Mouse (Mus musculus) gastrocnemius, postnatal 14 days (tissue): Measurements from ENCODE around the gene Ankrd33. TPM values are rescaled to one million over a fixed set of nuclear protein-coding genes. Genes with fewer than 3 reads are reported as not detected.

Experiments
- DNase-seq: peaks from one replicate; pipeline ENCODE4 v3.0.0; 2021; ENCODE audit warnings: mixed read lengths
- intact Hi-C: fragments of 180-260 bp; cut with DNase I; formaldehyde crosslinking; loops from one replicate; pipeline ENCODE4 v1.15.1; 2025; ENCODE audit warnings: low total_unique reads
- total RNA-seq, 2 experiments: library from RNA; stranded (reverse); gene quantifications; 2 replicates each; pipeline ENCODE4 v1.2.3; 2021

Ankrd33 gene
- total RNA-seq, 2 experiments from 2014 or later: not detected

DNA sequence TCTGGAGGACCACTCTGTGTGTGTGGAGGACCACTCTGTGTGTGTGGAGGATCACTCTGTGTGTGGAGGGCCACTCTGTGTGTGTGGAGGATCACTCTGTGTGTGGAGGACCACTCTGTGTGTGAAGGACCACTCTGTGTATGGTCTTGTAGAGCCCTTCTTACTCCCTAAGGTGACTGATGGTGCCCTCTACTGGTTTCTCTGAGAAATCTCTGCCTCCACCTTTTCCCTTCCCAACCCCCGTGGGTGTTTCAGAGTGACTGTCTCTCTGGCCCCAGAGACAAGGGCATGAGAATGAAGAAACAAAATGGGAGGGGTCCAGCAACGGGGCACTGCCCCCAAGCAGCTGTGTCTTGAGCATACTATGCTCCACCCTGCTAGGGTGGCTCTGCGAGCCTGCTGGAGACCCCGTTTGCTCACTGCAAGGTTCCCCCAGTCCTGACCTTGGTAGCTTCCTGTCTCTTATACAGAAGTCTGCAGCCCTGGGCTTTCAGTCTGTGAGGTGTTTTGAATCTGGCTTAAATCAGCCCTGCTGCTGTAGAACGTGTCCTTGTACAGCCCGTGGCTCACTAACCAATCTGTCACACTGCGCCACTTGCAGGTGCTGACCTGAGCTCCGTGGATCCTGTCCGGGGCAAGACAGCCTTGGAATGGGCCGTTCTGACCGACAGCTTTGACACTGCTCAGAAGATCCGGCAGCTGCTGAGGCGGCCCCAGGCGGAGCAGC lies 3.0 kb downstream of the Ankrd33 start:
- intact Hi-C loops: no loop called here

DNA sequence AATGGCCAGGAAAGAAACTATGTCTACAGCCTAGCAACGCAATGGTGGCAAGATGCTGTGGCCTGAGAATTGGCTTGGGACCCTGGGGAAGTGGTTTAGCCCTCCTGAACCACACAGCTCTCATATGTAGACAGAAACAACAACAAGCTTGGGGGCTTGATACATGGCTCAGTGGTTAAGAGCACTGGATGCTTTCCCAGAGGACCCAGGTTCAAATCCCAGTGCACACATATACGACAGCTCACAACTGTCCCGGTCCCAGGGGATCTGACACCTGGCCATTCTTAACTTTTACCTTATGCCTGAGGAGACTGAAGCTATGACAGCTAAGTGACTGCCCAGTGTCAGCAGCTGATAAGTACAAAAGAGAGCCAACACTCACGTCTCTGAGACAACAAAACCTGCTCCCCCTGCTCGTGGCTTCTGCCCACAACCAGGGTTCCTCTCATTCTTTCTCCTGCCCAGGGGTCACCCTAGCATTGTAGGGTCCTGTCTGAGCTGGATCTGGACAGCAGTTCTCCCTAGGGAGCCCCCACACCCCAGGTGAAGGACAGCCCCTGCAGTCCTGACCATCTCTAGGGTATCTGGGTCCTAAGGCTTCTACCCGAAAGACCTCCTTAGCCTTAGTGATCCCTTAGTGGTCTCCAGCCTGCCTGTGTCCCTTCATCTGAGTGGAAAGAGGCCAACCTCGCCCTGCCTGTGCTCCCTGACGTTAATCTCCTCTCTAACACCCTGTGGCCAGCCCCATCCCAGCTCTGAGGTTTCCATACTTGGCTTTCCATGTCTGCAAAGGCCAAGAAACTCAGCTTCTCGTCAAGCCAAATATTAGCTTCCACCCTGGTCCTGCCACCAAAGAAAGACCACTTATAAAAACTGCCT lies 6.1 kb downstream of the Ankrd33 start:
- no peak for DNase-seq
- intact Hi-C loops: no loop called here

More for the DNA sequence above, 3.0 kb downstream of the Ankrd33 start:
- DNase-seq: no peak

DNA sequence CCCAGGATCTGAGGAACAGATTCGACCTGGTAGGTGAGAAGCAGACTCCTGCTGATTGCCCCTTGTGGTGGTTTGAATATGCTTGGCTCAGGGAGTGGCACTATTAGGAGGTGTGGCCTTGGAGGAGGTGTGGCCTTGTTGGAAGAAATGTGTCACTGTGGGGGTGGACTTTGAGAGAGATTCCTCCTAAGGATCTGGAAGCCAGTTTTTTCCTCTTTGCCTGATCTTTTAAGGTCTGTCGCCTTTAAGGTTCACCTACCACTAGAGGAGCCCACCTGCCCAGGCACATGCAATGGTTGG lies 6.7 kb downstream of the Ankrd33 start:
- DNase-seq: no peak
- intact Hi-C loops: no loop called here

DNA sequence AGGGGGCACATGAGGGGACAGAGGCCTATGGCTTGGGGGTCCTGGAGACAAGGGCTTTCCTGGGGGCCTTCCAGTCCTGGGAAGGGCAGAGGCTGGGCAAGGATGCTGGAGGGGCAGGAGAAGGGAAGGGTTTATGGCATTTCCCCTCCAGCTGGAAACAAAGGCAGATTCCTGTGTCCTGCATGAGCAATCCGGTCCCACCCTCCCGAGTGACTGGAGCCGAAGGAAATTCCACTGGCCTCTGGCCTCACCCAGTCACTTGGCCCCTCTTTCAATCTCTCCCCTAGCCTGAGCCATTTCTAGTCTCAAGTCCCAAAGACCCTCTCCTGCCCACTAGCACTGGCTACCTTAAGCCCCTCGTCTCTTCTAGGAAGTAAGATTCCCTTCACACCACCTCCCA lies 7.6 kb downstream of the Ankrd33 start:
- DNase-seq: no peak

DNA sequence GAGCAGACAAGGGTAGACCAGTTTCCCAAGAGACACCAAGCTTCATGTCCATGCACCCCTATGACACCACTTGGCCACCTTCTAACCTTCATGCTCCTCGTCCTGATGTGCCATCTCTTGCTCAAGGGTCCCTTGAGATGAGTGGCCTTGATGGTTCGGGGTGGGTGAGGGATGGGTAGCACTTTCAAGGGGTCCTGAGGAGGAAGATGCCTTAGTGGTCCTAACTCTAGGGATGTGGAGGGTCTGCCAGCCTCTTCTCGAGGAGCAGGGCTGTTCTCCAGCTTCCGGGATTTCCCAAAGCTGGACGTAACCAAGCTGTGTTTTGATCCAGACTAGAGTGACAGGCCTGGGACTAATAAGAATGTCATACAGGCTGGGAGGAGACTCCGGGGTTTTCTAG lies 10.0 kb downstream of the Ankrd33 start:
- no peak for DNase-seq
- intact Hi-C loops: no loop called here

More for the DNA sequence above, 7.6 kb downstream of the Ankrd33 start:
- intact Hi-C loops: no loop called here

DNA sequence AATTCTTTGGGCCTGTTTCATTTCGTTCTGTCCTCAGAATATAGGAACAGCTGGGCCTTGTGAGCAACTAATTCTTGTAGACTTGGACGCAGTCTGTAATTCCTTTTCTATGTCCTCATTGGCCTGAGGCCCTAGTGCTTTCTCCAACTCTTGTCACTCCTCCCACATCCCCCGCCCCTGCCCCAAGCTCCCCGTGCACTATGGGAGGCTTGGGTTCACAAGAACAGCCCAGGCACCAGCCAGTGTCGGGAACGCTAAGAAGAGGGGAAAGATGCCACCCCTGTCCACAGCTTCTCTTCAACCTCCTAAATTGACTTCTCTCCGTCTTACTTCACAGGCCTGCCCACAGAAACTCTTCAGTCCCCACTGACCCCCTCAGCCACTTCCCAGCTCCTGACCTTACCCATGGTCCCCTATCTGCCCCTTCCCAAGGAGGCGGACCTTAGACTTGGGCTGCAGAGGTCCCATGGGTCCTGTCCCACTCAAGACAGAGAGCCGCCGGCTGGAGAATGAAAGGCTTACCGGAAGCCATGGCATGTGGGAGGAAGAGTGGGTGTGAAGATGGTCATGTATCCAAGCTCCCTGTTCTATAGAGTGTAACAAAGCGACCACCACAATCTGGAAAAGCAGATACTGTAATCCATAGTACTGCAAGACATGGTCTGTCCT lies 11.5 kb downstream of the Ankrd33 start:
- peak; percentile 74 for DNase-seq
- intact Hi-C loops: no loop called here

DNA sequence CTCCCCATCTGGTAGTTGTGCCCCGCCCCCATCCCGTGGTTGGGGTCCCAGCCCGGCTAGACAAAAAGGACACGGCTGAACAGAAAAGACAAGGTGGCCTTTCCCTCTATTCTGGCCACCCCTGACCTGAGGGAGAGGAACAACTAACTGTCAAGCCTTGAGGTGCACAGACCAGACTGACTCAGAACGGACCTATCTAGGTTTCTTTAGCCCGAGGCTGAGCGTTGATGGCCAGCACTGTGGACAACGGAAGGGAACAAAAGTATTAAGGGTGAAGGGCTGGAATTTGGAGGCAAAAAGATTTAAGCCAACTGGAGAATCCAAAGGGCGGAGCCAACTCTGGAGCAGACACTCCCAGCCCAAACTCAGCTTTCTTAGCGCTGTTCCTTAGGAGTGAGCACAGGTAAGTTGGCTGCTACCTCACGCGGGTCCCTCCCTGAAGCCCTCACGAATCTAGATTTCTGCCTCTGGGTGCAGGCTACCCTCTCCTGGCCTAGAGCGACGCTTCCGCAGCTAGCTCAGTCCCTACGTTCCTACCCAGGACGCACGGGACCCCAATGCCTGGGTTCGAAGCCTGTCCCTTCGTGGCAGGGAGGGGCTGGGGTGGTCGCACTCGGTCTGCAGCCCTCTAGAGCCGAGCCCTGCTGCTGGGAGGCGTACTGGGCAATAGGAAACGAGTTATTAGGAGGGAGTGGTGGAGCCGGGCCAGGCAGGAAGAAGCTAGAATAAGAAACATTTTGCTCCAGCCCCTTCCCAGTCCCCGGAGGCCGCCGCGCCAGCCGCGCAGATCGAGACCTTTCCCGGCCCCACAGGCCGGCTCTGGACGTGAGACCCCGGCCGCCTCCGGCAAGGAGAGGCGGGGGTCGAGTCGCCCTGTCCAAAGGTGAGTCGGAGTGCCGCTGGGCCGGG lies 12.9 kb downstream of the Ankrd33 start, which contains the start of gene Acvrl1:
Acvrl1 (plus strand) TSS at position 342 of the 909 bp plus-strand sequence.
- intact Hi-C loops: no loop called here
- peak; percentile 75 for DNase-seq

DNA sequence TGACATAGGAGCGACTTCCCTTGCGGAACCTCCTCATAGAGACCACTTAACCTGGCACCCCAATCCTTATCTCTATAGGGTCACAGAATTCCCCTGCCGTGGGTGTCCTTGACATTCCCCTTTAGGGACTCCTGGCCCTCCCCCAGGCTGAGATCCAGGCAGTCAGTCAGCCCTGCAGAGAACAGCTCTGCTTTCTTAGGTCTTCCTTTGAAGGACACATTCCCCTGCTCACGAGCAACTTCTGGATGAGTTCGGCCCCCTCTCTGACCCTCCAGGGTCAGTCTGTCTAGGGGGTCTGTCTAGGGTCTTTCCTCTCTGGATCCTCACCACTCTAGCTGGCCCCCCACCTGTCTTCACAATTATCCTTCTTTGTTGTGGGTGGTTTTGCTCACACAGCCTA lies 13.9 kb downstream of the Ankrd33 start:
- intact Hi-C loops: no loop called here
- DNase-seq: no peak

DNA sequence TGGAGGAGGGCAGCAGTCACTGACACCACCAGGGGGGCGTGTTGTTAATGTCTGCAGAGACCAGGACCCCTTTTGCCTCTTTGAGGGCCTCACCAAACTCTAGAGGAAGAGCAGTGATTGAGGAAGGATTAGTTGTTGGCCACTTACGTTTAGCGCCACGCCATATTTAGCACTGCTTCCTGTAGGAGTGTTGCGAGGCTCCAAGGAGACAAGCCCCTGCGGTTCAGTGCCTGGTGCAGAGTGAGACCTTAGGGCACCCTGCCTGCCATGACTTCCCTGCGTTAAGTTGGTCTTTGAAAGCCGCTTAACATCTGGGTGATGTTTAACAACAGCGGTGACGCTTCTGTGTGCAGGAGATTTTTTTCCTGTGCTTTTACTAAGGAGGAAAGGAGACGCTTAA lies 15.9 kb downstream of the Ankrd33 start:
- no peak for DNase-seq
- intact Hi-C loops: no loop called here

DNA sequence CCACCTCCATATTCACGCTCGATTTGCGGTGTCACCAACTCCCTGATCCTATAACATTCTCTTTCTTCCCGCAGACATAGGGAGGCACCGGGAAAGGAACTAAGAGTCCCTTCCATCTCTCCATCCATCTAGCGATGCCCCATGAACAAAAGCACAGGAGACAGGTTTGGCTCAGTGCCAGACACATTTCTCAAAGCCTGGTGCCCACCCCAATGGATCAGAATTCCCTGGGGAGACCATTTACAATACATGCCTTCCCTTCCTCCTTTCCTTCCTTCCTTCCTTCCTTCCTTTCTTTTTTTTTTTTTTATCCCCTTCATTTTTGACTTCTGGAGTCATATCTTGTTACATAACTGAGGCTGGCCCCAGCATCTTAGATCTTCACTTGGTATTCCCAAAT lies 16.5 kb downstream of the Ankrd33 start:
- intact Hi-C loops: no loop called here
- DNase-seq: no peak

DNA sequence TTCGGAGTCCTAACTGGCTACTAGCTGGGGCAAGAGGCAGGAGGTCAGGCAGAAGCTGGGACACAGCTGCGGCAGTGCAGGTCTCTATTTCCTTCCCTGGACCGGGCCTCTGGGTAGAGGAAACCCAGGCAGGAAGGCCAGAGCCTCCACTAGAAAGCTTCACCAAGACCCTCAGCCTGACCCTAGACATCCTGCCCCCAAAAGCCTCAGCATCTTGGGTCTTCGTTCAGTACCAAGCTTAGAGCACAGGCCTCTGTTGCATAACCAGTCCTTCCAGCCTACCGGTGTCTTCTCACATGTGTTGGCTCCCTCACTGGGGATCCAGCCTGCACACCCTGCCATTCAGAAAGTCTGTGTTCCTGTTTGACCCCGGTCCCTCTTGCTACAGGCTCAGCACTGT lies 17.2 kb downstream of the Ankrd33 start:
- DNase-seq: no peak
- intact Hi-C loops: no loop called here

DNA sequence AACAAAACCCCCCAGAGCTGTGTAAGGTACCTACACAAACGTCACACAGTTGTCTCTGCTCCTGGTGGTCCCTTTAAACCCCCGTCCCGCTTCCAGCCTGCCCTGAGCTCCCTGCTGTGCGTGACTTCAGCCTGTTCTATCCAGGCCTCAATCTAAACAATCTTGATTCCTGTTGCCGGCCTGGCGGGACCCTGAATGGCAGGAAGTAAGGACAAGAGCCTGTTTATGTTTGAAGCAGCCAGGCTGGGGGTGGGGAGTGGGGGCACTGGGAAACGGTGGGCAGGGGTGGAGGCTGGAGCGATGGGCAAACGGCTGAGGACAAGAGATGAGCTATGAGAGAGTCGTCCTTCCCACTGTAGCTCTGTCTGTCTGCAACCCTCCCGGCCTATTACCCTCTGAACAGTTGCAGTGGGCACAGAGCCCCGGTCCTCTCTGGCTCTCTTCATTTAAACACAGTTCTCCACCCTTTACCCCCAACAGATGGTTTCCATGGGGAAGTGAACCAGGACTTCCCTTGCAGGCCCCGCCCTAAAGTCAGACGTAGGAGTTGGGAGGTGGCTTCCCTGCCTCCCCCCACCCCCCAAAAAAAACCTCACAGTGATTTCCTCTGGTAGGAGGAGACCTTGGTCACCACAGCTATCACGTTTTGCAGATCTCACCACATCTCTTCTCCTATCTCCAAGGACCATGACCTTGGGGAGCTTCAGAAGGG lies 18.6 kb downstream of the Ankrd33 start:
- no peak for DNase-seq
- intact Hi-C loops: no loop called here

DNA sequence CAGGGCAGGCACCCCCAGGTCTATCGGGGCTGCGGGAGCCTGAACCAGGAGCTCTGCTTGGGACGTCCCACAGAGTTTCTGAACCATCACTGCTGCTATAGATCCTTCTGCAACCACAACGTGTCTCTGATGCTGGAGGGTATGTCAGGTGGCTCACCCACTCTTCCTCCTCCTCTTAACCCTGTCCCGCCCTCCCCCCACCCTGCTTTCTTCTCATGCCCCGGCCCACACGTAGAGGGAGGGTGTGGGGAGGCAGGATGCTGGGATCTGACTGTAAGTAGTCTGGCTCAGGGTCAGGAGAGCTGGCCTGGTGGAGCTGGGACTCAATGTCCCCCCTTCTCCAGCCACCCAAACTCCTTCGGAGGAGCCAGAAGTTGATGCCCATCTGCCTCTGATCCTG lies 19.9 kb downstream of the Ankrd33 start:
- intact Hi-C loops: no loop called here
- DNase-seq: no peak

DNA sequence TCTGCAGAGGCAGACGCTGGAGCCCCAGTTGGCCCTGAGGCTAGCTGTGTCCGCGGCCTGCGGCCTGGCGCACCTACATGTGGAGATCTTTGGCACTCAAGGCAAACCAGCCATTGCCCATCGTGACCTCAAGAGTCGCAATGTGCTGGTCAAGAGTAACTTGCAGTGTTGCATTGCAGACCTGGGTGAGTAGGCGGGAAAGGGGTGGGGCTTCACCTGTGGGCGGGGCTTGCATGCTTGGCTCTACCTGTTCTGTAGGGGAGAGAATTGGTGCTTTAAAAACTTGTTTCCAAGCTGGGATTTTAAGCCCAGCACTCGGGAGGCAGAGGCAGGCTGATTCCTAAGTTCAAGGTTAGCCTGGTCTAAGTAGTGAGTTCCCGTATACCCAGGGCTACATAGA lies 21.9 kb downstream of the Ankrd33 start:
- DNase-seq: no peak
- intact Hi-C loops: no loop called here

DNA sequence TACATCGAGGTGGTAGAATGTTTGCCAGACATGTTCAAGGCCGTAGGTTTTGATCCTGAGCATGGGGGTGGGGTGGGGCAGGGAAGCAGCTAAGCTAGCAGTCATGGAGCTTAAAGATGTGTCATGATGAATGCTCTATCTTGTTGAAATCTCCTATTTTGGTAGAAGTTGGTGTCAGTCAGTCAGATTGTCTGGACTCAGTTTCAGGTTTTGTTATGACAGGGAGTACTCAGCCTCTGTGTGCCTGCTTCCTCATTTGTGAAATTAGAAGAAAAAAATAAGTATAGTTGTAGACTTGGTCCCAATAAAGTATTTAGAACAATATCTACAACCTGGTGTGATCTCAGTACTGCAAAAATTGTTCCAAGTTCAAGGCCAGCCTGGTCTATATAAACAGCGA lies 23.1 kb downstream of the Ankrd33 start:
- intact Hi-C loops: no loop called here
- no peak for DNase-seq

DNA sequence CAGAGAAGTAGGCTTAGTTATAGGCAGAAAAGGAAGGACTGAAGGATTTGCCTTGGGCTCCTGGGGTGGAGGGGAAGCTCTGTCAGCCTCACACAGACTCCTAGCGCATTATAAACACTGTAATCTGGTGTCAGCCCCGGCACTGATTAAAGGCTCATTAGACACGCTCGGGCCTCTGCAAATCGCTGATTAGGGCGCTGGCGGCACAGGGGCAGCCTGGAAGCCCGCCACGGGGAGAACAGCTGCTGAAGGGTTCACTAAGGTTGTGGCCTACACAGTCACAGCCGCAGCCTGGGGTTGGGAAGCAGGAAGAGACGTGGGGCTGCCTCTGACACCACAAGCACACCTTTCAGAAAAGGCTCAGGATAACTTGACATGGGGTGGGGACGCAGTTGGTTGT lies 24.3 kb downstream of the Ankrd33 start:
- intact Hi-C loops: no loop called here

DNA sequence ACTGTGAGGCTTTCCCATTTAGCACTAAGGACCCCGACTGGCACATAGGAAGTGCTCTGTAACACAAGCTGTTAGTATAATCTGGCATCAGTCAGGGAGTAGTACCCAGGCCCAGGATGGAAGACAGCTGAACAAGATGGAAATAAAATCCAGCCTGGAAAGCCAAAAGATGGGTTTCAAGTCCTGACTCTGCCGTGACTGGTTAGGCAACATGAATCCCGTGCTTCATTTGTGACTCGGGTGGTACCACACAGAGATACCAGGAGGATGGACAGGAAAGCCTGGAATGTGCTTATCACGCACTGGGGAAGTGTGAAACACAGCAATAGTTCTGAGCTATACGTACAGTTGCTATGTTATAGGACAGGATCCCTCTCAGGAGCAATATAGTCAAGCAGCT lies 25.0 kb downstream of the Ankrd33 start:
- no peak for DNase-seq
- intact Hi-C loops: no loop called here

More for the DNA sequence above, 24.3 kb downstream of the Ankrd33 start:
- DNase-seq: peak; percentile 89

DNA sequence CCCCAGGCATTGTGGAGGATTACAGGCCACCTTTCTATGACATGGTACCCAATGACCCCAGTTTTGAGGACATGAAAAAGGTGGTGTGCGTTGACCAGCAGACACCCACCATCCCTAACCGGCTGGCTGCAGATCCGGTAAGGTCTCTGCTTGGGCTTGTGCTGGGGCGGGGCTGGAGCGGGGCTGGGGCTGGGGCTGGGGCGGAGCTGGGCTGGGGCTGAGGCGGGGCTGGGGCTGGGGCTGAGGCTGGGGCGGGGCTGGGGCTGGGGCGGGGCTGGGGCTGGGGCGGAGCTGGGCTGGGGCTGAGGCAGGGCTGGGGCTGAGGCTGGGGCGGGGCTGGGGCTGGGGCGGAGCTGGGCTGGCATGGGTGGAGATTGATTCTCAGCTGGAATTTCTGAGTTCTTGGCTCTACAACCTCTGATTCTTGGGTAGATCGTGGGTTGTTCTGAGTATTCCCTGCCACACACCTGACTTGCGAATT lies 25.5 kb downstream of the Ankrd33 start:
- intact Hi-C loops: no loop called here
- DNase-seq: peak; percentile 73

DNA sequence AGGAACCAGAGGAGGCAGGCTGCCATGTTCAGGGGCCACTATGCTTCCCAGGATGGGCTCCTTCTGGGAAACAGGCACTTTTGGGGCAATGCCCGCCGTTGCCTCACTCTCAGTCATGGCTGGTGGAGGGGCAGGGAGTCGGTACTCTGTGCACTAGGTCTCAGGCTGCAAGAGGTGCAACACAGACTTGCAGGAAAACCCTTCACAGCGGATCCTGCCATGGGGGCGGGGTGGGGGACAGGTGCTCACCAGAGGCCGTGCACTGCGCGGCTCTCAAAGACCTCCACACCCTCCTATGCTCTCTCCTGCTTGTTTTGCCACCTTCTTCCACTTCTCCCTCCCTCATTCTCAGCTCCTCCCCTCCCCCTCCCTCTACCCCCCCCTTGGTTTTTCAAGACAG lies 27.1 kb downstream of the Ankrd33 start:
- intact Hi-C loops: no loop called here
- no peak for DNase-seq
